Mouse (Mus musculus): ENCODE results near the gene Gpd1. TPM values are rescaled to one million over a fixed set of nuclear protein-coding genes. Genes with fewer than 3 reads are reported as not detected.

Gpd1 gene
- polyA plus RNA-seq, 1 experiment from 2014 or later: 0.63 TPM

DNA sequence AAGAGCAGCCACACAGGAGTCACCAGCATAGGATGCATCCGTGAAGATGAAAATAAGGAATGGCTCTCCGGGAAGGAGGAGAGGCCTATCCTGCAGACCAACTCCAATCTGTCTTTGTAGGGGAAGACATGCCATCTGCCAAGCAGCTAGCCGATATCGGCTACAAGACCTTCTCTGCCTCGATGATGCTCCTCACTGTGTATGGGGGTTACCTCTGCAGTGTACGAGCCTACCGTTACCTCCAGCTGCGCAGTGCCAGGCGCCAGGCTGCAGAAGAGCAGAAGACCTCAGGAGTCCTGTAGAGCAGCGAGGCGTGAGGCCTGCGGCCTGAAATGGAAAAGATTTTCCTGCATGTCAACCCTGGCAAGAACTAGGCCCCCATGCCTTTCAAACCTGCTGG, 10.2 kb downstream of the Gpd1 start:
- ATAC-seq (replicated peaks; ENCODE audit: insufficient number of reproducible peaks, low FRiP score, low TSS enrichment): no peak
- no peaks in the 10 kb centered on the region for H3K27me3 ChIP-seq (ENCODE audit: control insufficient read depth, insufficient read depth, low read length)
- H3K4me3 ChIP-seq (ENCODE audit: low read depth, low read length): no peak overlapping the region
- peaks cover 16% of the 10 kb centered on the region for H3K36me3 ChIP-seq (ENCODE audit: control insufficient read depth, insufficient read depth, low read length)
- H3K4me1 ChIP-seq (ENCODE audit: control insufficient read depth, insufficient read depth, low read length): peaks cover 23% of the 10 kb centered on the region
- H3K27ac ChIP-seq (ENCODE audit: low read depth, low read length): no peak overlapping the region
- H3K4me2 ChIP-seq: no peak overlapping the region
- WGBS (ENCODE audit: insufficient replicate concordance): 94% methylated on average over 12 of the region's 12 CpGs
- H3K9ac ChIP-seq (ENCODE audit: low read depth, low read length): no peak overlapping the region
- no peaks in the 10 kb centered on the region; the same call in 1 of the 2 replicates for H3K9me3 ChIP-seq (replicated peaks; ENCODE audit: control insufficient read depth, low read length)

DNA sequence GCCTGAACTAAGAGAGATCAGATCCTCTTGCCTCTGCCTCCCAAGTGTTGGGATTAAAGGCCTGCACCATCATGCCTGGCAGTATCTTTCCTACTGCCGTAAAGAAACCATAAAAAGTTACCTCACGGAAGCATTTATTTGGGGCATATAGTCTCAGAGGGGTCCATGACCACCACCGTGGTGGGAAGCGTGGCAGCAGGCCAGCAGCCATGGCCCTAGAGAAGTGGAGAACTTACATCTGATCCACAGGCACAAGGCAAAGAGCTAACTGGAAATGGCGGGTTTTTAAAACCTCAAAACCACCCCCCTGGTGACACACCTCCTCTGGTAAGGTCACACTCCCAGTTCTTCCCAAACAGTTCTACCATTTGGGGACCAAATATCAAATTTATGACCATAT, 10.9 kb downstream of the Gpd1 start:
- no peak overlapping the region for H3K4me2 ChIP-seq
- peaks cover 16% of the 10 kb centered on the region for H3K4me1 ChIP-seq (ENCODE audit: control insufficient read depth, insufficient read depth, low read length)
- no peaks in the 10 kb centered on the region; the same call in 1 of the 2 replicates for H3K9me3 ChIP-seq (replicated peaks; ENCODE audit: control insufficient read depth, low read length)
- H3K27ac ChIP-seq (ENCODE audit: low read depth, low read length): no peak overlapping the region
- WGBS (ENCODE audit: insufficient replicate concordance): 93% methylated on average over 5 of the region's 5 CpGs
- no peak overlapping the region for H3K9ac ChIP-seq (ENCODE audit: low read depth, low read length)
- no peaks in the 10 kb centered on the region for H3K27me3 ChIP-seq (ENCODE audit: control insufficient read depth, insufficient read depth, low read length)
- peaks cover 19% of the 10 kb centered on the region for H3K36me3 ChIP-seq (ENCODE audit: control insufficient read depth, insufficient read depth, low read length)
- no peak for ATAC-seq (replicated peaks; ENCODE audit: insufficient number of reproducible peaks, low FRiP score, low TSS enrichment)
- H3K4me3 ChIP-seq (ENCODE audit: low read depth, low read length): no peak overlapping the region

DNA sequence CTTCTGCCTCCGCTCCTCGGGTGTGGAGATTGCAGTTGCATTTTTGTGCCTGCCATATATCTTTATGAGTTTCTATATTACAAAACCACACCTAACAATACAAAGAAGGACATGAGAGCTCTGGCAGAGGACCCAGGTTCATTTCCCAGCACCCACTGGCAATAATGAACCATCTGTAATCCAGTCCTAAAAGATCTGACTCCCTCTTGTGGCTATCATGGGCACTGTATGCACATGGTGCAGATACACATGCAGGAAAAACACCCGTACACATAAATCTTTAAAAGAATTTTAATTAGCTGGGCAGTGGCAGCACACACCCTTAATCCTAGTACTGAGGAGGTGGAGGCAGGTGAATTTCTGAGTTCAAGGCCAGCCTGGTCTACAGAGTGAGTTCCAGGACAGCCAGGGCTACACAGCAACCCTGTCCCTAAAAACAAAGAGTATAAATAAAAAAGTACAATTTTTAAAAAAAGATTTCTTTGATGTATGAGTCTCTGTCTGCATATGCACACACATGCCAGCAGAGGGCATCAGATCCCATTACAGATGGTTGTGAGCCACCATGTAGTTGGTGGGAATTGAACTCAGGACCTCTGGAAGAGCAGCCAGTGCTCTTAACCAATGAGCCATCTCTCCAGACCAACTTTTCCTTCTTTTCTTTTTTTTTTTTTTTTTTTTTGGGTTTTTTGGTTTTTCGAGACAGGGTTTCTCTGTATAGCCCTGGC, 11.9 kb downstream of the Gpd1 start:
- Histone ChIP-seq H3K27ac (ENCODE audit: low read depth, low read length) (no peak overlapping the region), H3K27me3 (ENCODE audit: control insufficient read depth, insufficient read depth, low read length) (no peaks in the 10 kb centered on the region), H3K9me3 (replicated peaks; ENCODE audit: control insufficient read depth, low read length) (no peaks in the 10 kb centered on the region; the same call in 1 of the 2 replicates), H3K4me3 (ENCODE audit: low read depth, low read length) (no peak overlapping the region), H3K36me3 (ENCODE audit: control insufficient read depth, insufficient read depth, low read length) (peaks cover 19% of the 10 kb centered on the region), H3K4me2 (no peak overlapping the region), H3K4me1 (ENCODE audit: control insufficient read depth, insufficient read depth, low read length) (peaks cover 6% of the 10 kb centered on the region), H3K9ac (ENCODE audit: low read depth, low read length) (no peak overlapping the region)
- 93% methylated on average over 3 of the region's 4 CpGs for WGBS (ENCODE audit: insufficient replicate concordance)
- no peak for ATAC-seq (replicated peaks; ENCODE audit: insufficient number of reproducible peaks, low FRiP score, low TSS enrichment)

DNA sequence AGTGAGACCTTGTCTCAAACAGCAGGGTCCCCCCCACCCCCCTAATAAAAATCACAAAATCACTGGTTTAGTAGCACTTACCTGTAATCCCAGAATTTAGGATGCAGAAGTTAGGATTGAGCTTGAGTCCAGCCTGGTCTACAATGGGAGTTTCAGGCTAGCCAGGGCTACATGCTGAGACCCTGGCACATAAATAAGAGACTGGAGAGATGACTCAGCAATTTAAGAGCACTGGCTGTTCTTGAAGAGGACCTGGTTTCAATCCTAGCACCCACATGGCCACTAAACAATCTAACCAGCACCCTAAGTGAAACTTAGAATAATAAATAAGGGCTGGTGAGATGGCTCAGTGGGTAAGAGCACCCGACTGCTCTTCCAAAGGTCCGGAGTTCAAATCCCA, 13.9 kb downstream of the Gpd1 start:
- peaks cover 19% of the 10 kb centered on the region for H3K36me3 ChIP-seq (ENCODE audit: control insufficient read depth, insufficient read depth, low read length)
- ATAC-seq (replicated peaks; ENCODE audit: insufficient number of reproducible peaks, low FRiP score, low TSS enrichment): no peak
- 87% methylated on average over 2 of the region's 2 CpGs for WGBS (ENCODE audit: insufficient replicate concordance)
- no peak overlapping the region for H3K4me2 ChIP-seq
- no peak overlapping the region for H3K4me3 ChIP-seq (ENCODE audit: low read depth, low read length)
- H3K9ac ChIP-seq (ENCODE audit: low read depth, low read length): no peak overlapping the region
- H3K27ac ChIP-seq (ENCODE audit: low read depth, low read length): no peak overlapping the region
- no peaks in the 10 kb centered on the region for H3K27me3 ChIP-seq (ENCODE audit: control insufficient read depth, insufficient read depth, low read length)
- H3K4me1 ChIP-seq (ENCODE audit: control insufficient read depth, insufficient read depth, low read length): peaks cover 4% of the 10 kb centered on the region
- H3K9me3 ChIP-seq (replicated peaks; ENCODE audit: control insufficient read depth, low read length): no peaks in the 10 kb centered on the region; the same call in 1 of the 2 replicates

DNA sequence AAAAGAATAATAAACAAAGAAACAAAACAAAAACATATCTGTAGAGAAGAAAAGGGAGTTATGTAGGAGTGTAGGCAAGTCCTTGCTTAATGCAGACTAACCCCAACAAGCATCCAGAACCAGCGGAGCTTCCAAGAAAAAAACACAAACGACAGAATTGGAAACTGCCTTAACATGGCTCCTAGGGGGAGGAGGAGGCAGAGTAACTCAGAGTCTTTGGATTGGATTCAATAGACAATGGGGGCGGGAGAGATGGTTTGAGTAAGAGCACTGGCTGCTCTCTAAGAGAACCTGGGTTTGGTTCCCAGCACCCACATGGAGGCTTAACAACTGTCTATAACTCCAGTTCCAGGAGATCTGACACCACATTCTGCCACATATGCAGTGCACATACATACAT, 14.4 kb downstream of the Gpd1 start:
- no peak for ATAC-seq (replicated peaks; ENCODE audit: insufficient number of reproducible peaks, low FRiP score, low TSS enrichment)
- H3K4me2 ChIP-seq: no peak overlapping the region
- H3K27ac ChIP-seq (ENCODE audit: low read depth, low read length): no peak overlapping the region
- H3K9me3 ChIP-seq (replicated peaks; ENCODE audit: control insufficient read depth, low read length): no peaks in the 10 kb centered on the region; the same call in 1 of the 2 replicates
- no peaks in the 10 kb centered on the region for H3K27me3 ChIP-seq (ENCODE audit: control insufficient read depth, insufficient read depth, low read length)
- peaks cover 19% of the 10 kb centered on the region for H3K36me3 ChIP-seq (ENCODE audit: control insufficient read depth, insufficient read depth, low read length)
- H3K4me3 ChIP-seq (ENCODE audit: low read depth, low read length): no peak overlapping the region
- H3K9ac ChIP-seq (ENCODE audit: low read depth, low read length): no peak overlapping the region
- H3K4me1 ChIP-seq (ENCODE audit: control insufficient read depth, insufficient read depth, low read length): peaks cover 1% of the 10 kb centered on the region
- 88% methylated on average over 3 of the region's 3 CpGs for WGBS (ENCODE audit: insufficient replicate concordance)

DNA sequence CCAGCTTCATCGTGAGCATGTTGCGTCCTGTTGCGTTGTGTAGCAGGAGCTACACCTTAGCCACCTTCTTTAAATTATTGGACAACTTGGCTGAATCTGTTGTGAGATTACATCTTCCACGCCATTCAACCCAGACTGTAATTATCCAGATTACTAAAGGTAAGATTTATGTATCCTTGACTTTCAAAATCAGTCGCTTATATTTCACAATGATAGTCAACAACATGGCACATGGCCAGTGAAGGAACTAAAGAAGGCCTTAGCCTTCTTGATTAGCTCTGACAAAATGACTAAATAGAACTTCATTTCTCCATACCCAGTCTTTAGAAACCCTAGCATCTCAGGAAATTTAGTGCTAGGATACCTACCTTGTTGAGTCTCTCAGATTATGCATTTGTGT, 15.9 kb downstream of the Gpd1 start:
- H3K4me3 ChIP-seq (ENCODE audit: low read depth, low read length): no peak overlapping the region

DNA sequence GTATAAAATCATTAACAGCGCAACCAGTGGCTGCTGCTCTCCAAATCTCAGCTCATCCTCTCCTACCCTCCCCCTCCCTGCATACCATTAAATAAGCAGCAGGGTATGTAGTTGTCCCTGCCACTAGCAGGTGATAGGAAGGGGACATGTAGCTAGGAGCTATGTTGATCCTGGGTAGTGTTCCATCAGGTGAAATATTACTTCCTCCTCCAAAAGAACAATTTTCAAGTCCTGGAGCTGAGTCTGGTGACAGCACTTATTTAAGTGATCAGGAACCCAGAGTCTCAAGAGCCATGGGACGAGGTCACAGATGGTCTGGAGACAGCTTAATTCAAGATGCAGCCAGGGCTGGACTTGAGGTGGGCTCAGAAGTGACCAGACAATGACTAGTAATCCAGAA, 18.3 kb downstream of the Gpd1 start:
- H3K4me3 ChIP-seq (ENCODE audit: low read depth, low read length): no peak overlapping the region
- no peak overlapping the region for H3K4me2 ChIP-seq
- no peaks in the 10 kb centered on the region for H3K4me1 ChIP-seq (ENCODE audit: control insufficient read depth, insufficient read depth, low read length)
- no peak for ATAC-seq (replicated peaks; ENCODE audit: insufficient number of reproducible peaks, low FRiP score, low TSS enrichment)
- no peaks in the 10 kb centered on the region for H3K27me3 ChIP-seq (ENCODE audit: control insufficient read depth, insufficient read depth, low read length)
- H3K9me3 ChIP-seq (replicated peaks; ENCODE audit: control insufficient read depth, low read length): no peaks in the 10 kb centered on the region
- 89% methylated on average over 2 of the region's 2 CpGs for WGBS (ENCODE audit: insufficient replicate concordance)
- H3K27ac ChIP-seq (ENCODE audit: low read depth, low read length): no peak overlapping the region
- peaks cover 15% of the 10 kb centered on the region for H3K36me3 ChIP-seq (ENCODE audit: control insufficient read depth, insufficient read depth, low read length)
- no peak overlapping the region for H3K9ac ChIP-seq (ENCODE audit: low read depth, low read length)

More for the DNA sequence above, 15.9 kb downstream of the Gpd1 start:
- H3K9ac ChIP-seq (ENCODE audit: low read depth, low read length): no peak overlapping the region
- H3K4me2 ChIP-seq: no peak overlapping the region
- H3K27ac ChIP-seq (ENCODE audit: low read depth, low read length): no peak overlapping the region
- no peaks in the 10 kb centered on the region; the same call in 1 of the 2 replicates for H3K9me3 ChIP-seq (replicated peaks; ENCODE audit: control insufficient read depth, low read length)
- peaks cover 15% of the 10 kb centered on the region for H3K36me3 ChIP-seq (ENCODE audit: control insufficient read depth, insufficient read depth, low read length)
- no peaks in the 10 kb centered on the region for H3K4me1 ChIP-seq (ENCODE audit: control insufficient read depth, insufficient read depth, low read length)
- no peaks in the 10 kb centered on the region for H3K27me3 ChIP-seq (ENCODE audit: control insufficient read depth, insufficient read depth, low read length)
- 90% methylated on average over 5 of the region's 5 CpGs for WGBS (ENCODE audit: insufficient replicate concordance)
- no peak for ATAC-seq (replicated peaks; ENCODE audit: insufficient number of reproducible peaks, low FRiP score, low TSS enrichment)

DNA sequence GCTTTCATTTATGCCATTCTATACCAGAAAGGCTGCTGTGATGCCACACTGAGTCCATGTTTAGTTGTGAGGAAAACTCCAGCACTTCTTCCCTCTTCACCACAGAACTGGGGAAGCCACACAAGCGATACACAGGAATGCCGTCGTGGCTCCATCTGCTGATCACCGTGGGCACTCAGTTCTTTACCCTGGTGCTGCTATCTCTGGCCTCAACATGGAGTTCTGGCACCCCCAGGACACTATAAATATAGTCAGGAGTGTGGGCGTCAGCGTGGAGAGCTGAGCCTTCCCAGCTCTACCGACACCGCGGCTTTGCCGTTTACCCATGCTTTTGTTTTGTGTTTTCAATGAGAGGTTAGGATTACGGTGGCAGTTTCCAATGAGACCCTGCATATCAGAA, 19.4 kb downstream of the Gpd1 start:
- H3K9me3 ChIP-seq (replicated peaks; ENCODE audit: control insufficient read depth, low read length): no peaks in the 10 kb centered on the region
- H3K4me3 ChIP-seq (ENCODE audit: low read depth, low read length): no peak overlapping the region
- H3K4me2 ChIP-seq: no peak overlapping the region
- H3K9ac ChIP-seq (ENCODE audit: low read depth, low read length): no peak overlapping the region
- no peak for ATAC-seq (replicated peaks; ENCODE audit: insufficient number of reproducible peaks, low FRiP score, low TSS enrichment)
- no peaks in the 10 kb centered on the region for H3K27me3 ChIP-seq (ENCODE audit: control insufficient read depth, insufficient read depth, low read length)
- no peaks in the 10 kb centered on the region for H3K4me1 ChIP-seq (ENCODE audit: control insufficient read depth, insufficient read depth, low read length)
- H3K27ac ChIP-seq (ENCODE audit: low read depth, low read length): no peak overlapping the region
- WGBS (ENCODE audit: insufficient replicate concordance): 85% methylated on average over 11 of the region's 11 CpGs
- peaks cover 16% of the 10 kb centered on the region for H3K36me3 ChIP-seq (ENCODE audit: control insufficient read depth, insufficient read depth, low read length)

DNA sequence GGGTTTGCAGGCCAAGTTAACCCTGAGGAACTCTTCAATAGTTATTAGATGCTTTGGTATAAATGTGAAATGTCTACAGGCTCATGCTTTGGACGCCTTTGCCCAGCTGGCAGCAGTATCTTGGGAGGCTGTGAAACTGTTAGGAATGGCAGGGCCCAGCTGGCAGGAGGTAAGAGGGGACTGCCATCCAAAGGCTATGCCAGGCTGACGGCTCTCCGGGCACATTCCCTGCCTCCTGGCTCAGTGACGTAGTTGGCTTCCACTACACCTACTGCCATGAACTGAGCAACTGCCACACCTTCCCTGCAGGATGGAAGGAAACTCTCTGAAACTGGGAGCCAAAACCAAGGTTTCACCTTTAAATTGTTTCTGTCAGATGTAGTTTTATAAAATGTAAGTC, 22.9 kb downstream of the Gpd1 start:
- Histone ChIP-seq H3K9ac (ENCODE audit: low read depth, low read length) (no peak overlapping the region), H3K27ac (ENCODE audit: low read depth, low read length) (no peak overlapping the region), H3K27me3 (ENCODE audit: control insufficient read depth, insufficient read depth, low read length) (no peaks in the 10 kb centered on the region), H3K4me3 (ENCODE audit: low read depth, low read length) (no peak overlapping the region), H3K9me3 (replicated peaks; ENCODE audit: control insufficient read depth, low read length) (no peaks in the 10 kb centered on the region), H3K4me2 (no peak overlapping the region), H3K36me3 (ENCODE audit: control insufficient read depth, insufficient read depth, low read length) (peaks cover 13% of the 10 kb centered on the region), H3K4me1 (ENCODE audit: control insufficient read depth, insufficient read depth, low read length) (no peaks in the 10 kb centered on the region)
- no peak for ATAC-seq (replicated peaks; ENCODE audit: insufficient number of reproducible peaks, low FRiP score, low TSS enrichment)
- WGBS (ENCODE audit: insufficient replicate concordance): 92% methylated on average over 4 of the region's 4 CpGs

All from heart, embryonic 11.5 days (tissue).